Comparison of ENCODE assay signal across 11 mouse cellular contexts in the genomic region with DNA sequence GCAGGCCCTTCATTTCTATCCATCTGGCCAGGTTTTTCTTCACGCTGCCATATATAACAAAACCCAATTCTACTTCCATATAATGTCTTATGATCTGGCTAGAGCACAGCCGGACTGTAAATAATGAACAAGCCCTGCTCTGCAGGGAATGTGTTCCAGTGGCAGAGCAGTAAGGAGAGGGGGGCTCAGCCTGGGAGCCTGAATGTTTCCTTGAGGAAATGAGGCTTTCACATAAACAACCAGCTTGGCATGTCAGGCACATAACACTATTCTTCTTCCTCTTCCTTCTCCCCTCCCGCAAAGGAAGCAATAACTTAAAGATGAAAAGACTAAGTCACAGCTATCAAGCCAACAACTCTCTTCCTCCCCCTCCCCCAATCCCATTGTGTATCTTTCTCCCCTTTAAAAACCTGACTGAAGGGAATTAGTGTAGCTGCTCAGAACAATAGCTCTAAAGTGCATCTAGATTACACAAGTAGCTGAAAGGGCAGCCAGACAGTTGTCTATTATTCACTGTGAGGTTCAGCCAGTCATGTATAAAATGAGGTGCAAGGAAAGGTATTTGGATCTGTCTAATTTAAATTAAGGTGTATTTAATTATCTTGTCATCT. TPM values are rescaled to one million over a fixed set of nuclear protein-coding genes. Genes with fewer than 3 reads are reported as not detected.
DNase-seq lines count a peak whose midpoint lies in the region; ATAC-seq lines count a peak whose summit lies in the region.
"Had no signal": no experiment of that assay in that cellular context is flagged by ENCODE, and none has a peak within 500 bp of the region (broad histone marks: within the 10 kb centered on the region; RNA-seq: fewer than 3 reads in every experiment).

No protein-coding gene starts in this region.

- no peak overlapping the region for H3K4me3 ChIP-seq in hindbrain, embryonic 13.5 days
- no peak overlapping the region for H3K4me3 ChIP-seq in hindbrain, embryonic 11.5 days (ENCODE audit: low read depth, low read length)

- H3K4me2 ChIP-seq in hindbrain, embryonic 13.5 days = peak overlapping the region; percentile 2; the same call in 1 of the 2 replicates
- H3K4me2 ChIP-seq in hindbrain, embryonic 11.5 days (replicated peaks; ENCODE audit: low read depth, low read length) = no peak overlapping the region

- no peak for ATAC-seq in hindbrain, embryonic 13.5 days (ENCODE audit: low FRiP score)
- ATAC-seq in hindbrain, embryonic 11.5 days (ENCODE audit: low FRiP score) = no peak

- H3K4me1 ChIP-seq in hindbrain, embryonic 13.5 days (replicated peaks) = peaks cover 9% of the 10 kb centered on the region
- H3K4me1 ChIP-seq in hindbrain, embryonic 11.5 days (replicated peaks; ENCODE audit: control insufficient read depth, insufficient read depth, low read length) = no peaks in the 10 kb centered on the region

- H3K27me3 ChIP-seq in hindbrain, embryonic 13.5 days = no peaks in the 10 kb centered on the region
- H3K27me3 ChIP-seq in hindbrain, embryonic 11.5 days (ENCODE audit: control insufficient read depth, insufficient read depth, low read length) = no peaks in the 10 kb centered on the region

- DNase-seq in hindbrain, embryonic 11.5 days (ENCODE audit: low spot score) = no peak
- peak; percentile 25 for DNase-seq in CD4-positive helper T cell, adult 2 months (ENCODE audit: low read depth, low spot score)
- peak; percentile 39 for DNase-seq in embryo, embryonic 10.5 days (ENCODE audit: low spot score)
- DNase-seq in lung, postnatal 10 days = peak; percentile 48
- DNase-seq in layer of hippocampus, postnatal 25 days (ENCODE audit: extremely low spot score in 1 of 2, low spot score in 1 of 2) = no peak
- DNase-seq in cerebellum, adult 8-10 months = no peak
- DNase-seq in cerebellum, adult 18-20 months = no peak
- DNase-seq: heart, postnatal 10 days had no signal

- no peaks in the 10 kb centered on the region for H3K9me3 ChIP-seq in hindbrain, embryonic 13.5 days
- no peaks in the 10 kb centered on the region for H3K9me3 ChIP-seq in hindbrain, embryonic 11.5 days (ENCODE audit: control insufficient read depth, low read length)

- H3K9ac ChIP-seq in hindbrain, embryonic 13.5 days = no peak overlapping the region; the same call in 1 of the 2 replicates
- H3K9ac ChIP-seq in hindbrain, embryonic 11.5 days (ENCODE audit: low read depth, low read length) = no peak overlapping the region

- H3K36me3 ChIP-seq in hindbrain, embryonic 13.5 days = no peaks in the 10 kb centered on the region
- no peaks in the 10 kb centered on the region for H3K36me3 ChIP-seq in hindbrain, embryonic 11.5 days (ENCODE audit: control insufficient read depth, insufficient read depth, low read length)

- peak overlapping the region; percentile 55 for H3K27ac ChIP-seq in hindbrain, embryonic 13.5 days
- no peak overlapping the region for H3K27ac ChIP-seq in hindbrain, embryonic 11.5 days (ENCODE audit: low read depth, low read length)

- 37% methylated on average over 3 of the region's 3 CpGs for WGBS in hindbrain, embryonic 13.5 days
- 57% methylated on average over 3 of the region's 3 CpGs for WGBS in hindbrain, embryonic 11.5 days

RNA-seq across cellular contexts. Expression of a gene that starts 8.9 kb away (rescaled TPM):
- polyA plus RNA-seq in hindbrain, embryonic 13.5 days (2015; fragmentation: Nextera tagmentation; extraction: Ambion mirVana) = 24.4 and 26.8 TPM in 2 replicates
- polyA plus RNA-seq in hindbrain, embryonic 11.5 days (2014; fragmentation: Nextera tagmentation; extraction: Ambion mirVana) = 95.3 and 104 TPM in 2 replicates
- 10 to 100 TPM; 17.8 to 17.9 TPM for total RNA-seq in layer of hippocampus, postnatal 25 days (2021)

RNA-seq across cellular contexts. Expression of a gene that starts 26.3 kb away (rescaled TPM):
- 0.16 TPM in 1 of 2 replicates, not detected in the other for polyA plus RNA-seq in hindbrain, embryonic 13.5 days (2015; fragmentation: Nextera tagmentation; extraction: Ambion mirVana)
- polyA plus RNA-seq in hindbrain, embryonic 11.5 days (2014; fragmentation: Nextera tagmentation; extraction: Ambion mirVana) = 0.11 TPM in 1 of 2 replicates, not detected in the other
- total RNA-seq in layer of hippocampus, postnatal 25 days (2021) = not detected
- total RNA-seq: ES-E14; left cerebral cortex, adult 8-10 months had no signal

RNA-seq across cellular contexts. Expression of a gene that starts 59.5 kb away (rescaled TPM):
- 50.5 and 50.8 TPM in 2 replicates for polyA plus RNA-seq in hindbrain, embryonic 13.5 days (2015; fragmentation: Nextera tagmentation; extraction: Ambion mirVana)
- 64.5 and 66.7 TPM in 2 replicates for polyA plus RNA-seq in hindbrain, embryonic 11.5 days (2014; fragmentation: Nextera tagmentation; extraction: Ambion mirVana)
- 10 to 100 TPM; 27.0 to 31.0 TPM for total RNA-seq in layer of hippocampus, postnatal 25 days (2021)

Comparison
In these comparisons a context has a peak if more than half of its experiments do, and no peak if none do; other contexts are left out.
1. DNase-seq: peak in CD4-positive helper T cell, adult 2 months (single experiment), embryo, embryonic 10.5 days (single experiment) and lung, postnatal 10 days (single experiment); none in hindbrain, embryonic 11.5 days (single experiment), layer of hippocampus, postnatal 25 days (0 of 2), cerebellum, adult 8-10 months (single experiment) and cerebellum, adult 18-20 months (0 of 2).